Mouse (Mus musculus) MEL (cell line): ENCODE results near the gene Mrpl35. TPM values are rescaled to one million over a fixed set of nuclear protein-coding genes. Genes with fewer than 3 reads are reported as not detected.

Experiments used
- DNase-seq: peaks from one replicate; pipeline ENCODE4 v3.0.0; 2011; ENCODE audit warnings: low read depth, low spot score
- H3K27ac ChIP-seq: 2 replicates; pipeline ENCODE4 v1.5.1; 2012; ENCODE audit warnings: low read depth, mild to moderate bottlenecking, control low read depth, low read length, moderate library complexity; ENCODE audit not compliant: control insufficient read depth
- H3K27me3 ChIP-seq, 2 experiments: fragments of 150-350 bp in 1 of 2; sonication (generic) in 1 of 2; 2 replicates each; pipeline ENCODE4 v1.6.1; 2012; ENCODE audit warnings: low read length in 2 of 2, mild to moderate bottlenecking in 2 of 2, improper control_type of control experiment in 1 of 2, moderate library complexity in 1 of 2; ENCODE audit not compliant: insufficient read depth in 2 of 2, control insufficient read depth in 1 of 2
- H3K36me3 ChIP-seq, 2 experiments: 2 replicates each; pipeline ENCODE4 v1.6.1; 2012 to 2014; ENCODE audit warnings: low read length in 2 of 2, improper control_type of control experiment in 1 of 2, inconsistent platforms in 1 of 2, mild to moderate bottlenecking in 1 of 2; ENCODE audit not compliant: insufficient read depth in 2 of 2, control insufficient read depth in 1 of 2
- H3K4me1 ChIP-seq, 2 experiments: fragments of 150-350 bp in 1 of 2; sonication (generic) in 1 of 2; 2 replicates each; pipeline ENCODE4 v1.6.1; 2012; ENCODE audit warnings: low read length in 2 of 2, improper control_type of control experiment in 1 of 2, mild to moderate bottlenecking in 1 of 2; ENCODE audit not compliant: insufficient read depth in 2 of 2, control insufficient read depth in 1 of 2
- H3K4me3 ChIP-seq, 2 experiments: fragments of 150-350 bp in 1 of 2; sonication (generic) in 1 of 2; 2 replicates each; pipeline ENCODE4 v1.5.1; 2012; ENCODE audit warnings: low read depth in 2 of 2, low read length in 2 of 2, mild to moderate bottlenecking in 2 of 2, moderate library complexity in 2 of 2, control low read depth in 1 of 2, improper control_type of control experiment in 1 of 2; ENCODE audit not compliant: control insufficient read depth in 1 of 2, insufficient read depth in 1 of 2
- H3K79me2 ChIP-seq: 2 replicates; pipeline ENCODE4 v1.6.1; 2012; ENCODE audit warnings: mild to moderate bottlenecking, low read length, moderate library complexity; ENCODE audit not compliant: control insufficient read depth, poor library complexity, insufficient read depth
- H3K9ac ChIP-seq: 2 replicates; pipeline ENCODE4 v1.6.1; 2012; ENCODE audit warnings: low read depth, mild to moderate bottlenecking, control low read depth, low read length, moderate library complexity; ENCODE audit not compliant: control insufficient read depth, poor library complexity, severe bottlenecking
- H3K9me3 ChIP-seq: fragments of 150-350 bp; sonication (generic); replicated peaks from 2 replicates; pipeline ENCODE4 v1.6.1; 2012; ENCODE audit warnings: mild to moderate bottlenecking, low read length, improper control_type of control experiment, moderate library complexity; ENCODE audit not compliant: insufficient read depth
- BHLHE40 ChIP-seq: IDR thresholded peaks from 2 replicates; pipeline ENCODE4 v1.6.1; 2012; ENCODE audit warnings: low read depth, mild to moderate bottlenecking, inconsistent platforms, low read length, improper control_type of control experiment, borderline replicate concordance
- CHD1 ChIP-seq: IDR thresholded peaks from 2 replicates; pipeline ENCODE4 v1.6.1; 2012; ENCODE audit warnings: low read depth, mild to moderate bottlenecking, inconsistent platforms, low read length, improper control_type of control experiment
- CHD2 ChIP-seq: IDR thresholded peaks from 2 replicates; pipeline ENCODE4 v1.6.1; 2011; ENCODE audit warnings: low read length, improper control_type of control experiment
- CTCF ChIP-seq, 3 experiments: IDR thresholded peaks in 2 of 3; conservative IDR thresholded peaks in 1 of 3; 2 replicates each; pipeline ENCODE4 v1.5.1; 2011 to 2012; ENCODE audit warnings: low read length in 3 of 3, low read depth in 2 of 3, mild to moderate bottlenecking in 2 of 3, improper control_type of control experiment in 1 of 3, inconsistent platforms in 1 of 3, mixed read lengths in 1 of 3, moderate library complexity in 1 of 3; ENCODE audit not compliant: control insufficient read depth in 1 of 3, insufficient read depth in 1 of 3, poor library complexity in 1 of 3, severe bottlenecking in 1 of 3
- E2F4 ChIP-seq: IDR thresholded peaks from 2 replicates; pipeline ENCODE4 v1.6.1; 2011; ENCODE audit warnings: low read depth, low read length, improper control_type of control experiment, borderline replicate concordance
- ELF1 ChIP-seq: IDR thresholded peaks from 2 replicates; pipeline ENCODE4 v1.6.1; 2014; ENCODE audit warnings: low read depth, mild to moderate bottlenecking, inconsistent platforms, low read length, improper control_type of control experiment, moderate library complexity
- EP300 ChIP-seq, 2 experiments: IDR thresholded peaks; 2 replicates each; pipeline ENCODE4 v1.6.1; 2011; ENCODE audit warnings: improper control_type of control experiment in 2 of 2, low read length in 2 of 2, low read depth in 1 of 2, mild to moderate bottlenecking in 1 of 2
- ETS1 ChIP-seq: IDR thresholded peaks from 2 replicates; pipeline ENCODE4 v1.6.1; 2012; ENCODE audit warnings: low read depth, mild to moderate bottlenecking, inconsistent platforms, low read length, improper control_type of control experiment, moderate library complexity
- GABPA ChIP-seq: IDR thresholded peaks from 2 replicates; pipeline ENCODE4 v1.6.1; 2012; ENCODE audit warnings: low read depth, mild to moderate bottlenecking, inconsistent platforms, low read length, improper control_type of control experiment, moderate library complexity
- GATA1 ChIP-seq: IDR thresholded peaks from 2 replicates; pipeline ENCODE4 v1.6.1; 2011; ENCODE audit warnings: low read depth, low read length, improper control_type of control experiment
- HCFC1 ChIP-seq: IDR thresholded peaks from 2 replicates; pipeline ENCODE4 v1.6.1; 2012; ENCODE audit warnings: low read depth, mild to moderate bottlenecking, inconsistent platforms, low read length, improper control_type of control experiment, moderate library complexity
- JUND ChIP-seq: IDR thresholded peaks from 2 replicates; pipeline ENCODE4 v1.6.1; 2011; ENCODE audit warnings: low read depth, mild to moderate bottlenecking, improper control_type of control experiment, low read length
- KAT2A ChIP-seq: conservative IDR thresholded peaks from 2 replicates; pipeline ENCODE4 v1.6.1; 2012; ENCODE audit warnings: low read depth, low read length, improper control_type of control experiment, inconsistent platforms
- MAFK ChIP-seq: IDR thresholded peaks from 2 replicates; pipeline ENCODE4 v1.6.1; 2011; ENCODE audit warnings: low read depth, mild to moderate bottlenecking, low read length, improper control_type of control experiment, borderline replicate concordance
- MAX ChIP-seq: IDR thresholded peaks from 2 replicates; pipeline ENCODE4 v1.6.1; 2011; ENCODE audit warnings: low read length, improper control_type of control experiment
- MAZ ChIP-seq: IDR thresholded peaks from 2 replicates; pipeline ENCODE4 v1.6.1; 2012; ENCODE audit warnings: low read depth, mild to moderate bottlenecking, inconsistent platforms, low read length, improper control_type of control experiment
- MEF2A ChIP-seq: IDR thresholded peaks from 2 replicates; pipeline ENCODE4 v1.6.1; 2014; ENCODE audit warnings: low read depth, mild to moderate bottlenecking, inconsistent platforms, low read length, improper control_type of control experiment; ENCODE audit not compliant: poor library complexity, insufficient replicate concordance, severe bottlenecking; ENCODE audit errors: extremely low read depth
- MXI1 ChIP-seq: IDR thresholded peaks from 2 replicates; pipeline ENCODE4 v1.6.1; 2011; ENCODE audit warnings: mild to moderate bottlenecking, low read depth, low read length, improper control_type of control experiment
- MYB ChIP-seq: IDR thresholded peaks from 2 replicates; pipeline ENCODE4 v1.6.1; 2011; ENCODE audit warnings: mild to moderate bottlenecking, low read depth, low read length, improper control_type of control experiment
- MYC ChIP-seq: IDR thresholded peaks from 2 replicates; pipeline ENCODE4 v1.6.1; 2011; ENCODE audit warnings: low read depth, mild to moderate bottlenecking, low read length, improper control_type of control experiment, moderate library complexity
- NELFE ChIP-seq: IDR thresholded peaks from 2 replicates; pipeline ENCODE4 v1.6.1; 2011; ENCODE audit warnings: low read depth, low read length, improper control_type of control experiment
- NRF1 ChIP-seq: IDR thresholded peaks from 2 replicates; pipeline ENCODE4 v1.6.1; 2014; ENCODE audit warnings: low read depth, mild to moderate bottlenecking, inconsistent platforms, low read length, improper control_type of control experiment, moderate library complexity; ENCODE audit not compliant: poor library complexity, insufficient read depth, severe bottlenecking
- POLR2AphosphoS2 ChIP-seq: IDR thresholded peaks from 2 replicates; pipeline ENCODE4 v1.6.1; 2011; ENCODE audit warnings: low read length, improper control_type of control experiment
- POLR2AphosphoS5 ChIP-seq: IDR thresholded peaks from 2 replicates; pipeline ENCODE4 v1.6.1; 2012; ENCODE audit warnings: low read depth, borderline replicate concordance, mild to moderate bottlenecking, inconsistent platforms, low read length, moderate library complexity, mixed read lengths
- RAD21 ChIP-seq: IDR thresholded peaks from 2 replicates; pipeline ENCODE4 v1.6.1; 2011; ENCODE audit warnings: mild to moderate bottlenecking, low read depth, low read length, improper control_type of control experiment
- SIN3A ChIP-seq: IDR thresholded peaks from 2 replicates; pipeline ENCODE4 v1.6.1; 2012; ENCODE audit warnings: low read length, improper control_type of control experiment, inconsistent platforms
- SMC3 ChIP-seq: IDR thresholded peaks from 2 replicates; pipeline ENCODE4 v1.6.1; 2011; ENCODE audit warnings: low read depth, low read length, improper control_type of control experiment
- TAL1 ChIP-seq: IDR thresholded peaks from 2 replicates; pipeline ENCODE4 v1.6.1; 2012; ENCODE audit warnings: mild to moderate bottlenecking, inconsistent platforms, low read length, moderate library complexity, mixed read lengths
- TBP ChIP-seq: IDR thresholded peaks from 2 replicates; pipeline ENCODE4 v1.8.0; 2011; ENCODE audit warnings: low read depth, low read length, improper control_type of control experiment
- TCF12 ChIP-seq: IDR thresholded peaks from 2 replicates; pipeline ENCODE4 v1.6.1; 2014; ENCODE audit warnings: low read depth, mild to moderate bottlenecking, inconsistent platforms, low read length, improper control_type of control experiment, moderate library complexity
- UBTF ChIP-seq: IDR thresholded peaks from 2 replicates; pipeline ENCODE4 v1.6.1; 2012; ENCODE audit warnings: low read depth, mild to moderate bottlenecking, inconsistent platforms, low read length, improper control_type of control experiment, moderate library complexity, borderline replicate concordance; ENCODE audit not compliant: insufficient read depth
- USF1 ChIP-seq: IDR thresholded peaks from 2 replicates; pipeline ENCODE4 v1.6.1; 2014; ENCODE audit warnings: low read depth, mild to moderate bottlenecking, inconsistent platforms, low read length, improper control_type of control experiment, moderate library complexity
- USF2 ChIP-seq, 2 experiments: IDR thresholded peaks; 2 replicates each; pipeline ENCODE4 v1.6.1; 2011 to 2012; ENCODE audit warnings: improper control_type of control experiment in 2 of 2, low read length in 2 of 2, borderline replicate concordance in 1 of 2, inconsistent platforms in 1 of 2, low read depth in 1 of 2, mild to moderate bottlenecking in 1 of 2; ENCODE audit not compliant: insufficient read depth in 1 of 2
- ZC3H11A ChIP-seq: IDR thresholded peaks from 2 replicates; pipeline ENCODE4 v1.6.1; 2012; ENCODE audit warnings: low read depth, mild to moderate bottlenecking, inconsistent platforms, low read length, improper control_type of control experiment
- ZKSCAN1 ChIP-seq: IDR thresholded peaks from 2 replicates; pipeline ENCODE4 v1.6.1; 2012; ENCODE audit warnings: low read depth, mild to moderate bottlenecking, inconsistent platforms, low read length, improper control_type of control experiment, moderate library complexity
- ZMIZ1 ChIP-seq: IDR thresholded peaks from 2 replicates; pipeline ENCODE4 v1.6.1; 2012; ENCODE audit warnings: low read depth, mild to moderate bottlenecking, inconsistent platforms, low read length, improper control_type of control experiment, moderate library complexity
- ZNF384 ChIP-seq: IDR thresholded peaks from 2 replicates; pipeline ENCODE4 v1.6.1; 2012; ENCODE audit warnings: low read depth, mild to moderate bottlenecking, inconsistent platforms, low read length, improper control_type of control experiment
- polyA plus RNA-seq, 2 experiments: library from polyadenylated mRNA; stranded (reverse) in 1 of 2; unstranded in 1 of 2; fragments of >175 nt in 1 of 2; fragments of >200 nt in 1 of 2; gene quantifications; 2 replicates each; pipeline versions ENCODE4 v1.2.1 to v1.2.4; 2012; ENCODE audit warnings: low replicate concordance in 2 of 2, low read depth in 1 of 2; ENCODE audit not compliant: insufficient read length in 2 of 2, insufficient read depth in 1 of 2, missing spikeins in 1 of 2
- total RNA-seq: library from RNA; depleted of rRNA; stranded (reverse); fragments of 300-350 nt; gene quantifications from 2 replicates; pipeline ENCODE4 v1.2.3, GENCODE M21; 2012

The Mrpl35 gene
- total and polyA plus RNA-seq, 3 experiments, result 26.0 to 34.8 TPM; not detected in 1

GRCm38 (mm10) chr6:71831581-71831960 is 4.8 kb upstream of the Mrpl35 start:
- Histone ChIP-seq H3K4me1 (peaks cover 8 to 9% of the 10 kb centered on the region in 2 experiments; a peak in 2 of 4 replicates), H3K27me3 (no peaks in the 10 kb centered on the region), H3K36me3 (peaks cover 14 to 17% of the 10 kb centered on the region in 2 experiments), H3K9ac (peak overlapping the region; percentile 95), H3K79me2 (peaks cover 30% of the 10 kb centered on the region), H3K9me3 (no peaks in the 10 kb centered on the region), H3K27ac (peak overlapping the region; percentile 89), H3K4me3 (peak overlapping the region; percentile 87 to 93)
- peak; percentile 98 for DNase-seq
- TF ChIP-seq MAZ, result no peak
- peak; percentile 62; the same call in 1 of the 2 replicates for TF ChIP-seq GATA1
- no peak for TF ChIP-seq ZC3H11A
- TF ChIP-seq MYB, result 0 out of 2 replicates have a peak, but pooled peaks have one; percentile 36
- no peak for TF ChIP-seq E2F4
- TF ChIP-seq MAFK, result no peak
- no peak for TF ChIP-seq CHD1
- peak; percentile 34; the same call in 1 of the 2 replicates for TF ChIP-seq NRF1
- no peak for TF ChIP-seq MEF2A
- TF ChIP-seq ETS1, result no peak
- no peak; the same call in 1 of the 2 replicates for TF ChIP-seq CHD2
- no peak for TF ChIP-seq ZKSCAN1
- TF ChIP-seq MXI1, result no peak
- no peak for TF ChIP-seq EP300 (IDR thresholded peaks at IDR 0.05; ENCODE audit: low read depth in 1 of 2, low read length in 2 of 2)
- no peak for TF ChIP-seq TAL1
- TF ChIP-seq MYC, result no peak; the same call in 1 of the 2 replicates
- no peak for TF ChIP-seq ZNF384
- 0 out of 2 replicates have a peak, but pooled peaks have one; percentile 16 for TF ChIP-seq ELF1
- no peak for TF ChIP-seq POLR2AphosphoS5
- TF ChIP-seq SMC3, result no peak
- no peak for TF ChIP-seq RAD21
- no peak for TF ChIP-seq UBTF
- peak; percentile 95 for TF ChIP-seq HCFC1
- no peak for TF ChIP-seq GABPA
- TF ChIP-seq POLR2AphosphoS2, result peak; percentile 39; the same call in 1 of the 2 replicates
- TF ChIP-seq TCF12, result no peak
- TF ChIP-seq USF2 (IDR thresholded peaks at IDR 0.05; ENCODE audit: borderline replicate concordance in 1 of 2, insufficient read depth in 1 of 2, low read depth in 1 of 2, low read length in 2 of 2), result peak; percentile 78 to 92
- TF ChIP-seq BHLHE40, result peak; percentile 94
- TF ChIP-seq USF1, result peak; percentile 98
- peak; percentile 67; the same call in 1 of the 2 replicates for TF ChIP-seq KAT2A
- peak; percentile 89 for TF ChIP-seq MAX
- TF ChIP-seq JUND, result no peak
- TF ChIP-seq ZMIZ1, result no peak; the same call in 1 of the 2 replicates
- no peak for TF ChIP-seq NELFE
- no peak for TF ChIP-seq CTCF (IDR thresholded peaks at IDR 0.05 in 2 of 3, conservative IDR thresholded peaks at IDR 0.05 in 1 of 3; ENCODE audit: control insufficient read depth in 1 of 3, insufficient read depth in 1 of 3, low read depth in 2 of 3, low read length in 3 of 3, poor library complexity in 1 of 3, severe bottlenecking in 1 of 3)
- peak; percentile 78 for TF ChIP-seq SIN3A
- TF ChIP-seq TBP, result 0 out of 2 replicates have a peak, but pooled peaks have one; percentile 59
